8 mouse cellular contexts compared by ENCODE assay signal in the genomic region with DNA sequence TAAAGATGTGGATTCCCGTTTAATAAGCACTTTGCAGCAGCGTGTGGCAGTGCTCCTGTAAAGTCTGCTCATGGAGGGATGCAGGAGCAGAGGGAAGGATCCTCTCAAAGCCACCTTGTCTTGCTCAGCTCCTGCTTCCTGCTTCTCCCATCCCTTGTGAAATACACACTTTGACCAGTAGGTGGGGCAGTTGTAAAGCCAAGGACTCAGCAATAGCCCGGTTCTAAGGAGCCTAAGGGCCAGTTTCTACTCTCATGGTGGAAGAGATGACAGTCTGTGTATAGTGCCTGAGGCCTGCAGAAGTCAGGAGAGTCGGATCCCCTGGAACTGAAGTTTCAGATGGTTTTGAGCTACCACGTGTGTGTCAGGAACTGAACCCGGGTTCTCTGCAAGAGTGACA.
DNase-seq lines count a peak whose midpoint lies in the region; ATAC-seq and TF ChIP-seq lines count a peak whose summit lies in the region.

No protein-coding gene starts in this region.

- TF ChIP-seq CTCF in intestine, postnatal 0 days (IDR thresholded peaks at IDR 0.05; ENCODE audit: low read depth), result peak; percentile 96
- no peak for TF ChIP-seq CTCF in thymus, adult 2 months (IDR thresholded peaks at IDR 0.05; ENCODE audit: borderline replicate concordance, control insufficient read depth, extremely low read depth, insufficient read depth, low read length, poor library complexity)

- intact Hi-C loops in left cerebral cortex, postnatal 4 days (cut with DNase I), result loop anchor here (2.0 kb wide), 1 partner anchor 281 kb away; no protein-coding TSS in a partner anchor

- H3K27ac ChIP-seq in liver, embryonic 12.5 days, result no peak overlapping the region
- no peak overlapping the region for H3K27ac ChIP-seq in intestine, postnatal 0 days (ENCODE audit: low read depth, low read length)
- no peak overlapping the region for H3K27ac ChIP-seq in neural tube, embryonic 11.5 days (ENCODE audit: low read depth, low read length)
- H3K27ac ChIP-seq in thymus, adult 2 months (ENCODE audit: control insufficient read depth, insufficient read depth, low read length), result no peak overlapping the region

- 16% methylated on average over 6 of the region's 6 CpGs for WGBS in liver, embryonic 12.5 days (ENCODE audit: insufficient replicate concordance)
- WGBS in intestine, postnatal 0 days, result 23% methylated on average over 6 of the region's 6 CpGs
- 25% methylated on average over 6 of the region's 6 CpGs for WGBS in neural tube, embryonic 11.5 days
- 28% methylated on average over 6 of the region's 6 CpGs for WGBS in thymus, adult 2 months

- no peak overlapping the region for H3K4me3 ChIP-seq in liver, embryonic 12.5 days
- H3K4me3 ChIP-seq in intestine, postnatal 0 days (ENCODE audit: low read depth, low read length), result no peak overlapping the region
- no peak overlapping the region for H3K4me3 ChIP-seq in neural tube, embryonic 11.5 days (ENCODE audit: low read depth, low read length)
- no peak overlapping the region for H3K4me3 ChIP-seq in thymus, adult 2 months (ENCODE audit: control insufficient read depth, insufficient read depth, low read length)

- DNase-seq in liver, result peak; percentile 57
- DNase-seq in cerebellum, adult 9-11 months, result peak; percentile 51
- DNase-seq in frontal cortex, postnatal 10 days (ENCODE audit: low spot score in 2 of 2), result peak; percentile 60 to 80
- peak; percentile 82 for DNase-seq in left cerebral cortex, postnatal 4 days
- DNase-seq in neural tube, embryonic 11.5 days (ENCODE audit: low spot score), result peak; percentile 81
- peak; percentile 34 for DNase-seq in thymus, adult 2 months

- no peak overlapping the region for H3K9ac ChIP-seq in liver, embryonic 12.5 days
- H3K9ac ChIP-seq in intestine, postnatal 0 days (ENCODE audit: low read depth, low read length), result no peak overlapping the region
- H3K9ac ChIP-seq in neural tube, embryonic 11.5 days (ENCODE audit: low read length), result no peak overlapping the region

- ATAC-seq in liver, embryonic 12.5 days, result no peak
- no peak for ATAC-seq in intestine, postnatal 0 days
- no peak for ATAC-seq in neural tube, embryonic 11.5 days (ENCODE audit: insufficient read depth, low FRiP score, low TSS enrichment)

- H3K36me3 ChIP-seq in liver, embryonic 12.5 days, result no peaks in the 10 kb centered on the region
- no peaks in the 10 kb centered on the region for H3K36me3 ChIP-seq in intestine, postnatal 0 days (ENCODE audit: control insufficient read depth, insufficient read depth)
- H3K36me3 ChIP-seq in neural tube, embryonic 11.5 days (ENCODE audit: control insufficient read depth, insufficient read depth, low read length), result no peaks in the 10 kb centered on the region
- no peaks in the 10 kb centered on the region for H3K36me3 ChIP-seq in thymus, adult 2 months (ENCODE audit: control insufficient read depth, insufficient read depth, low read length)

- H3K4me1 ChIP-seq in liver, embryonic 12.5 days, result no peaks in the 10 kb centered on the region
- H3K4me1 ChIP-seq in intestine, postnatal 0 days (replicated peaks; ENCODE audit: control insufficient read depth, insufficient read depth, low read length), result no peaks in the 10 kb centered on the region
- H3K4me1 ChIP-seq in neural tube, embryonic 11.5 days (ENCODE audit: control insufficient read depth, insufficient read depth, low read length), result no peaks in the 10 kb centered on the region
- no peaks in the 10 kb centered on the region for H3K4me1 ChIP-seq in thymus, adult 2 months (replicated peaks; ENCODE audit: control insufficient read depth, insufficient read depth, low read length)

- H3K27me3 ChIP-seq in liver, embryonic 12.5 days (replicated peaks), result no peaks in the 10 kb centered on the region
- H3K27me3 ChIP-seq in intestine, postnatal 0 days (replicated peaks; ENCODE audit: control insufficient read depth, insufficient read depth, low read length), result no peaks in the 10 kb centered on the region
- H3K27me3 ChIP-seq in neural tube, embryonic 11.5 days (ENCODE audit: control insufficient read depth, insufficient read depth, low read length), result no peaks in the 10 kb centered on the region
- H3K27me3 ChIP-seq in thymus, adult 2 months (ENCODE audit: control insufficient read depth, insufficient read depth, low read length), result no peaks in the 10 kb centered on the region

- TF ChIP-seq POLR2A in thymus, adult 2 months (IDR thresholded peaks at IDR 0.05; ENCODE audit: control insufficient read depth, extremely low read depth, insufficient read depth, low read length, poor library complexity), result no peak

- H3K4me2 ChIP-seq in liver, embryonic 12.5 days, result no peak overlapping the region
- no peak overlapping the region for H3K4me2 ChIP-seq in intestine, postnatal 0 days (replicated peaks; ENCODE audit: low read depth)
- H3K4me2 ChIP-seq in neural tube, embryonic 11.5 days (ENCODE audit: low read depth), result no peak overlapping the region

- no peaks in the 10 kb centered on the region for H3K9me3 ChIP-seq in liver, embryonic 12.5 days (replicated peaks)
- H3K9me3 ChIP-seq in intestine, postnatal 0 days (ENCODE audit: control insufficient read depth), result no peaks in the 10 kb centered on the region
- no peaks in the 10 kb centered on the region for H3K9me3 ChIP-seq in neural tube, embryonic 11.5 days (ENCODE audit: control insufficient read depth, low read length)
